In genomic region chr7:80032216-80033052, GRCm38 (mm10) we compare ENCODE assay signal across 8 mouse cellular contexts. TPM values are rescaled to one million over a fixed set of nuclear protein-coding genes. Genes with fewer than 3 reads are reported as not detected.
DNase-seq lines count a peak whose midpoint lies in the region; ATAC-seq and TF ChIP-seq lines count a peak whose summit lies in the region.

No protein-coding gene starts in this region.

- no peak overlapping the region for H3K27ac ChIP-seq in lung, embryonic 15.5 days
- no peak overlapping the region for H3K27ac ChIP-seq in limb, embryonic 11.5 days (replicated peaks; ENCODE audit: low read depth, low read length)
- no peak overlapping the region for H3K27ac ChIP-seq in stomach, embryonic 15.5 days

- H3K36me3 ChIP-seq in lung, embryonic 15.5 days = no peaks in the 10 kb centered on the region
- H3K36me3 ChIP-seq in limb, embryonic 11.5 days (ENCODE audit: control insufficient read depth, insufficient read depth, low read length) = no peaks in the 10 kb centered on the region
- no peaks in the 10 kb centered on the region for H3K36me3 ChIP-seq in stomach, embryonic 15.5 days

- peaks cover 67% of the 10 kb centered on the region for H3K4me1 ChIP-seq in lung, embryonic 15.5 days
- H3K4me1 ChIP-seq in lung, adult 2 months (ENCODE audit: control insufficient read depth, insufficient read depth, low read length) = peaks cover 34% of the 10 kb centered on the region
- peaks cover 23% of the 10 kb centered on the region for H3K4me1 ChIP-seq in limb, embryonic 11.5 days (ENCODE audit: control insufficient read depth, insufficient read depth, low read length)
- H3K4me1 ChIP-seq in stomach, embryonic 15.5 days = peaks cover 51% of the 10 kb centered on the region

- 55% methylated on average over 10 of the region's 10 CpGs for WGBS in lung, embryonic 15.5 days
- 42% methylated on average over 10 of the region's 10 CpGs for WGBS in lung, adult 2 months
- 25% methylated on average over 9 of the region's 10 CpGs for WGBS in limb, embryonic 11.5 days
- 52% methylated on average over 10 of the region's 10 CpGs for WGBS in stomach, embryonic 15.5 days

- no peak for ATAC-seq in lung, embryonic 15.5 days (ENCODE audit: borderline replicate concordance, extremely low read depth, low FRiP score, low TSS enrichment)
- ATAC-seq in limb, embryonic 11.5 days (ENCODE audit: insufficient number of reproducible peaks, low FRiP score, low TSS enrichment, low read depth) = 0 out of 2 replicates have a peak, but pooled peaks have one; percentile 15
- ATAC-seq in stomach, embryonic 15.5 days (ENCODE audit: insufficient read depth, low FRiP score, low read depth) = 0 out of 2 replicates have a peak, but pooled peaks have one; percentile 17

- DNase-seq in adrenal gland, postnatal 36 days = peak; percentile 42 to 54
- no peak for DNase-seq in adrenal gland, postnatal 25 days
- DNase-seq in lung, adult 2 months = no peak
- no peak for DNase-seq in limb, embryonic 11.5 days (ENCODE audit: low spot score)
- no peak for DNase-seq in layer of hippocampus, adult 8-10 months (ENCODE audit: low spot score in 2 of 2)
- DNase-seq in layer of hippocampus, adult 9-11 months = no peak

- no peak overlapping the region for H3K4me3 ChIP-seq in lung, embryonic 15.5 days
- H3K4me3 ChIP-seq in lung, adult 2 months (replicated peaks; ENCODE audit: extremely low read depth, low read depth, low read length) = no peak overlapping the region
- no peak overlapping the region for H3K4me3 ChIP-seq in limb, embryonic 11.5 days (ENCODE audit: low read depth, low read length)
- no peak overlapping the region for H3K4me3 ChIP-seq in stomach, embryonic 15.5 days (replicated peaks)

- no peaks in the 10 kb centered on the region for H3K27me3 ChIP-seq in lung, embryonic 15.5 days
- H3K27me3 ChIP-seq in limb, embryonic 11.5 days (ENCODE audit: control insufficient read depth, insufficient read depth, low read length) = no peaks in the 10 kb centered on the region
- no peaks in the 10 kb centered on the region for H3K27me3 ChIP-seq in stomach, embryonic 15.5 days (replicated peaks)

- H3K4me2 ChIP-seq in lung, embryonic 15.5 days = peak overlapping the region; percentile 5; the same call in 1 of the 2 replicates
- H3K4me2 ChIP-seq in limb, embryonic 11.5 days (ENCODE audit: low read depth, severe bottlenecking) = no peak overlapping the region
- no peak overlapping the region; the same call in 1 of the 2 replicates for H3K4me2 ChIP-seq in stomach, embryonic 15.5 days

- TF ChIP-seq CTCF in lung, adult 2 months (IDR thresholded peaks at IDR 0.05; ENCODE audit: insufficient read depth, low read length) = no peak

- H3K9me3 ChIP-seq in lung, embryonic 15.5 days = no peaks in the 10 kb centered on the region
- H3K9me3 ChIP-seq in limb, embryonic 11.5 days (ENCODE audit: control insufficient read depth, low read length) = no peaks in the 10 kb centered on the region
- H3K9me3 ChIP-seq in stomach, embryonic 15.5 days = no peaks in the 10 kb centered on the region

- no peak for TF ChIP-seq POLR2A in lung, adult 2 months (IDR thresholded peaks at IDR 0.05; ENCODE audit: borderline replicate concordance, extremely low read depth, low read depth, low read length)

- no peak overlapping the region for H3K9ac ChIP-seq in lung, embryonic 15.5 days
- H3K9ac ChIP-seq in limb, embryonic 11.5 days (ENCODE audit: low read length) = no peak overlapping the region
- H3K9ac ChIP-seq in stomach, embryonic 15.5 days = no peak overlapping the region

RNA-seq across cellular contexts. Expression of gene Zfp710, which starts 7.8 kb away (rescaled TPM):
- total RNA-seq in adrenal gland, postnatal 36 days (2021) = 10 to 100 TPM; 14.2 to 15.5 TPM
- total RNA-seq in adrenal gland, postnatal 25 days (2021) = 18.5 and 21.4 TPM in 2 replicates
- polyA plus RNA-seq in lung, embryonic 15.5 days (2015; fragmentation: Nextera tagmentation; extraction: Ambion mirVana) = 15.5 and 17.6 TPM in 2 replicates
- polyA plus RNA-seq in lung, adult 2 months (2012; rRNA removed) = 60.0 and 65.8 TPM in 2 replicates
- polyA plus RNA-seq in limb, embryonic 11.5 days (2014; fragmentation: Nextera tagmentation; extraction: Ambion mirVana) = 15.4 and 17.0 TPM in 2 replicates
- 14.9 and 15.8 TPM in 2 replicates for polyA plus RNA-seq in stomach, embryonic 15.5 days (2015; fragmentation: Nextera tagmentation; extraction: Ambion mirVana)
- total RNA-seq in layer of hippocampus, adult 8-10 months (2022) = 10 to 100 TPM; 24.3 to 30.2 (median 26.0) TPM

Comparison
In these comparisons a context has a peak if more than half of its experiments do, and no peak if none do; other contexts are left out.
1. DNase-seq: peak in adrenal gland, postnatal 36 days (2 of 2); none in adrenal gland, postnatal 25 days (single experiment), lung, adult 2 months (single experiment), limb, embryonic 11.5 days (single experiment), layer of hippocampus, adult 8-10 months (0 of 2) and layer of hippocampus, adult 9-11 months (single experiment).